Comparison of ENCODE assay signal across 16 mouse cellular contexts in the genomic region with DNA sequence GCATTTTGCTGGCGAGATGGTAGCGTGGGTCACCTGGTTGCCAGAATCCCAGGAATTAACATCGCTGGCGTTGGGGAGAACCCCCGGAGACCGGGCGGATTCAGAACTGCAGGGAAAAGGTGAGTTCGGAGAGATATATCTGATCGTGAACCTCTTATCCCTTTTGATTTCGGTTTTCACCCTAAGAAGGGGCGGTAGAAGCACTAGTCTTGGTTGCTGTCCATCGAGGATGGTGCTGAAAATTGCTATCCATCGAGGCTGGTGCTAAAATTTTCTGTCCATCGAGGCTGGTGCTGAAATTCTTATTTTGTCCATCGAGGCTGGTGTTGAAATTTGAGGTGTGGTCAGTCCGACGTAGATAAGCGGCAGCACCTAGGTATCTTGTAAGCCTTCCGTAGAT. TPM values are rescaled to one million over a fixed set of nuclear protein-coding genes. Genes with fewer than 3 reads are reported as not detected.
DNase-seq lines count a peak whose midpoint lies in the region; ATAC-seq and TF ChIP-seq lines count a peak whose summit lies in the region.
"Not testable (repeated sequence)": the region's sequence is repeated elsewhere in the genome, so short reads cannot be mapped to it uniquely, and the experiment has no call there.
"Had no signal": no experiment of that assay in that cellular context is flagged by ENCODE, and none has a peak within 500 bp of the region (broad histone marks: within the 10 kb centered on the region; RNA-seq: fewer than 3 reads in every experiment).

No protein-coding gene starts in this region.

- H3K36me3 ChIP-seq in CH12.LX (replicated peaks in 1 of 2; ENCODE audit: control insufficient read depth in 1 of 2, insufficient read depth in 1 of 2, low read length in 1 of 2); embryonic facial prominence, embryonic 14.5 days (ENCODE audit: control insufficient read depth, insufficient read depth, low read length); intestine, embryonic 14.5 days (ENCODE audit: control insufficient read depth, insufficient read depth, low read length); limb, embryonic 10.5 days; testis, adult 2 months (ENCODE audit: control insufficient read depth, insufficient read depth, low read length): not testable (repeated sequence)

- in situ Hi-C loops in CH12.LX (cut with MboI; ENCODE audit: low pct_ligation_motif_present, low pct_unique_long_range_greater_than_20kb, low sequenced_read_pairs) = not testable (repeated sequence)

- ATAC-seq in embryonic facial prominence, embryonic 14.5 days (ENCODE audit: low read depth); intestine, embryonic 14.5 days (replicated peaks; ENCODE audit: low FRiP score, low TSS enrichment, low read depth): not testable (repeated sequence)

- not testable (repeated sequence) for H3K9me3 ChIP-seq in CH12.LX (replicated peaks; ENCODE audit: low read length); embryonic facial prominence, embryonic 14.5 days (ENCODE audit: control insufficient read depth, low read length); intestine, embryonic 14.5 days (ENCODE audit: control insufficient read depth, low read length); limb, embryonic 10.5 days (replicated peaks)

- H3K9ac ChIP-seq in CH12.LX (ENCODE audit: insufficient read depth, low read depth); embryonic facial prominence, embryonic 14.5 days (ENCODE audit: low read depth, low read length); intestine, embryonic 14.5 days (ENCODE audit: low read length): not testable (repeated sequence)

- WGBS in embryonic facial prominence, embryonic 14.5 days = 46% methylated on average over 19 of the region's 19 CpGs
- 50% methylated on average over 19 of the region's 19 CpGs for WGBS in intestine, embryonic 14.5 days
- 51% methylated on average over 19 of the region's 19 CpGs for WGBS in limb, embryonic 10.5 days

- not testable (repeated sequence) for H3K27ac ChIP-seq in CH12.LX (ENCODE audit: insufficient read depth, low read depth); embryonic facial prominence, embryonic 14.5 days (replicated peaks; ENCODE audit: low read depth, low read length); intestine, embryonic 14.5 days (ENCODE audit: low read depth); limb, embryonic 10.5 days
- 0 out of 2 replicates have a peak overlapping the region, but pooled peaks have one; percentile 8 for H3K27ac ChIP-seq in testis, adult 2 months (ENCODE audit: control insufficient read depth, insufficient read depth, low read depth, low read length)

- peak; percentile 31 for DNase-seq in CH12.LX (ENCODE audit: extremely low read depth)
- peak; percentile 1 for DNase-seq in adrenal gland, adult 2 months
- peak; percentile 5 to 10 for DNase-seq in cerebellum, postnatal 10 days
- DNase-seq in embryonic facial prominence, embryonic 14.5 days (ENCODE audit: low spot score) = peak; percentile 16
- DNase-seq in intestine, embryonic 14.5 days (ENCODE audit: low spot score) = peak; percentile 67
- peak; percentile 39 for DNase-seq in limb, embryonic 10.5 days (ENCODE audit: low spot score)
- peak; percentile 61 for DNase-seq in mesoderm, embryonic 11.5 days (ENCODE audit: low read depth, low spot score)

- H3K4me2 ChIP-seq in CH12.LX (ENCODE audit: insufficient read depth, low read depth, poor library complexity, severe bottlenecking); embryonic facial prominence, embryonic 14.5 days (ENCODE audit: low read depth, low read length); intestine, embryonic 14.5 days (ENCODE audit: low read length): not testable (repeated sequence)

- dilution Hi-C loops in CH12.LX (cut with MboI; ENCODE audit: extremely low pct_ligation_motif_present, extremely low pct_unique_long_range_greater_than_20kb, low sequenced_read_pairs) = not testable (repeated sequence)

- H3K4me3 ChIP-seq in CH12.LX (replicated peaks in 1 of 3; ENCODE audit: low read depth in 2 of 3, low read length in 2 of 3, poor library complexity in 1 of 3); embryonic facial prominence, embryonic 14.5 days (ENCODE audit: low read depth, low read length); intestine, embryonic 14.5 days (ENCODE audit: low read depth, low read length); limb, embryonic 10.5 days; testis, adult 2 months (ENCODE audit: control insufficient read depth, low read depth, low read length): not testable (repeated sequence)

- TF ChIP-seq CTCF in CH12.LX (conservative IDR thresholded peaks at IDR 0.05 in 1 of 2, IDR thresholded peaks at IDR 0.05 in 1 of 2; ENCODE audit: low read depth in 2 of 2, low read length in 2 of 2); testis, adult 2 months (IDR thresholded peaks at IDR 0.05; ENCODE audit: control insufficient read depth, insufficient read depth, insufficient replicate concordance, low read depth, low read length): not testable (repeated sequence)

- H3K4me1 ChIP-seq in CH12.LX (ENCODE audit: control insufficient read depth in 1 of 2, insufficient read depth in 2 of 2); embryonic facial prominence, embryonic 14.5 days (ENCODE audit: control insufficient read depth, insufficient read depth, low read length); intestine, embryonic 14.5 days (replicated peaks; ENCODE audit: control insufficient read depth, insufficient read depth, low read length); limb, embryonic 10.5 days; testis, adult 2 months (ENCODE audit: control insufficient read depth, insufficient read depth, low read length): not testable (repeated sequence)

- TF ChIP-seq POLR2A in CH12.LX (IDR thresholded peaks at IDR 0.05; ENCODE audit: low read depth, low read length); testis, adult 2 months (IDR thresholded peaks at IDR 0.05; ENCODE audit: control insufficient read depth, low read depth, low read length): not testable (repeated sequence)

- TF ChIP-seq EP300 in CH12.LX (IDR thresholded peaks at IDR 0.05; ENCODE audit: low read length) = not testable (repeated sequence)

- H3K79me2 ChIP-seq in CH12.LX (replicated peaks; ENCODE audit: control insufficient read depth, extremely low read depth, insufficient read depth, poor library complexity, severe bottlenecking) = not testable (repeated sequence)

- not testable (repeated sequence) for H3K27me3 ChIP-seq in CH12.LX (replicated peaks); embryonic facial prominence, embryonic 14.5 days (replicated peaks; ENCODE audit: control insufficient read depth, insufficient read depth, low read length); intestine, embryonic 14.5 days (replicated peaks; ENCODE audit: control insufficient read depth, insufficient read depth, low read length); limb, embryonic 10.5 days (ENCODE audit: low read depth, poor library complexity, severe bottlenecking); testis, adult 2 months (ENCODE audit: control insufficient read depth, insufficient read depth, low read length)

- not testable (repeated sequence) for TF ChIP-seq RAD21 in CH12.LX (IDR thresholded peaks at IDR 0.05; ENCODE audit: low read depth, low read length)

TF ChIP-seq in CH12.LX, 34 proteins besides CTCF, POLR2A, EP300 and RAD21:
- peak; percentile 48; the same call in 1 of the 2 replicates for TF ChIP-seq SIN3A (IDR thresholded peaks at IDR 0.05; ENCODE audit: low read length)

RNA-seq across cellular contexts. Expression of a gene that starts 30.1 kb away (rescaled TPM):
- total RNA-seq in CH12.LX (2012; rRNA removed) (not detected in 2 replicates), CH12.LX (2014; rRNA removed) (not detected in 2 replicates)
- not detected in 2 replicates for polyA plus RNA-seq in CH12.LX (2012; ENCODE audit: insufficient read length, low read depth)
- not detected for total RNA-seq in adrenal gland, adult 2 months (2021)
- polyA plus RNA-seq in adrenal gland, adult 2 months (2012; rRNA removed) = not detected in 2 replicates
- polyA plus RNA-seq in embryonic facial prominence, embryonic 14.5 days (2014; fragmentation: Nextera tagmentation; extraction: Ambion mirVana) = 0.08 and 0.16 TPM in 2 replicates
- polyA plus RNA-seq in intestine, embryonic 14.5 days (2014; fragmentation: Nextera tagmentation; extraction: Ambion mirVana) = 0.15 and 0.64 TPM in 2 replicates
- polyA plus RNA-seq in limb, embryonic 10.5 days (2016; fragmentation: Nextera tagmentation; extraction: Ambion mirVana) = not detected in 2 replicates
- not detected in 2 replicates for polyA plus RNA-seq in testis, adult 2 months (2012; rRNA removed)
- total RNA-seq: heart, postnatal 36 days; megakaryocyte, adult 5-6 weeks had no signal
- polyA plus RNA-seq: CD4-positive, CD25-positive, alpha-beta regulatory T cell, adult 4 months; erythroblast, embryonic 14.5 days; gonadal fat pad, adult 2 months; heart, embryonic 12.5 days; lung, embryonic 16.5 days; Patski had no signal

Comparison
In these comparisons a context has a peak if more than half of its experiments do, and no peak if none do; other contexts are left out.
1. DNase-seq: peak in every context shown above with its lines; median percentile 67 in intestine, embryonic 14.5 days; 61 in mesoderm, embryonic 11.5 days; 39 in limb, embryonic 10.5 days; 31 in CH12.LX; 16 in embryonic facial prominence, embryonic 14.5 days; 8 in cerebellum, postnatal 10 days; 1 in adrenal gland, adult 2 months.